Mouse (Mus musculus) MEL (cell line): ENCODE data around the gene Syne2. TPM values are rescaled to one million over a fixed set of nuclear protein-coding genes. Genes with fewer than 3 reads are reported as not detected.

Experiments used
- DNase-seq: peaks from one replicate; pipeline ENCODE4 v3.0.0; 2011; ENCODE audit warnings: low read depth, low spot score
- H3K27ac ChIP-seq: 2 replicates; pipeline ENCODE4 v1.5.1; 2012; ENCODE audit warnings: low read depth, mild to moderate bottlenecking, control low read depth, low read length, moderate library complexity; ENCODE audit not compliant: control insufficient read depth
- H3K27me3 ChIP-seq, 2 experiments: fragments of 150-350 bp in 1 of 2; sonication (generic) in 1 of 2; 2 replicates each; pipeline ENCODE4 v1.6.1; 2012; ENCODE audit warnings: low read length in 2 of 2, mild to moderate bottlenecking in 2 of 2, improper control_type of control experiment in 1 of 2, moderate library complexity in 1 of 2; ENCODE audit not compliant: insufficient read depth in 2 of 2, control insufficient read depth in 1 of 2
- H3K36me3 ChIP-seq, 2 experiments: 2 replicates each; pipeline ENCODE4 v1.6.1; 2012 to 2014; ENCODE audit warnings: low read length in 2 of 2, improper control_type of control experiment in 1 of 2, inconsistent platforms in 1 of 2, mild to moderate bottlenecking in 1 of 2; ENCODE audit not compliant: insufficient read depth in 2 of 2, control insufficient read depth in 1 of 2
- H3K4me1 ChIP-seq, 2 experiments: fragments of 150-350 bp in 1 of 2; sonication (generic) in 1 of 2; 2 replicates each; pipeline ENCODE4 v1.6.1; 2012; ENCODE audit warnings: low read length in 2 of 2, improper control_type of control experiment in 1 of 2, mild to moderate bottlenecking in 1 of 2; ENCODE audit not compliant: insufficient read depth in 2 of 2, control insufficient read depth in 1 of 2
- H3K4me3 ChIP-seq, 2 experiments: fragments of 150-350 bp in 1 of 2; sonication (generic) in 1 of 2; 2 replicates each; pipeline ENCODE4 v1.5.1; 2012; ENCODE audit warnings: low read depth in 2 of 2, low read length in 2 of 2, mild to moderate bottlenecking in 2 of 2, moderate library complexity in 2 of 2, control low read depth in 1 of 2, improper control_type of control experiment in 1 of 2; ENCODE audit not compliant: control insufficient read depth in 1 of 2, insufficient read depth in 1 of 2
- H3K79me2 ChIP-seq: 2 replicates; pipeline ENCODE4 v1.6.1; 2012; ENCODE audit warnings: mild to moderate bottlenecking, low read length, moderate library complexity; ENCODE audit not compliant: control insufficient read depth, poor library complexity, insufficient read depth
- H3K9ac ChIP-seq: 2 replicates; pipeline ENCODE4 v1.6.1; 2012; ENCODE audit warnings: low read depth, mild to moderate bottlenecking, control low read depth, low read length, moderate library complexity; ENCODE audit not compliant: control insufficient read depth, poor library complexity, severe bottlenecking
- H3K9me3 ChIP-seq: fragments of 150-350 bp; sonication (generic); replicated peaks from 2 replicates; pipeline ENCODE4 v1.6.1; 2012; ENCODE audit warnings: mild to moderate bottlenecking, low read length, improper control_type of control experiment, moderate library complexity; ENCODE audit not compliant: insufficient read depth
- BHLHE40 ChIP-seq: IDR thresholded peaks from 2 replicates; pipeline ENCODE4 v1.6.1; 2012; ENCODE audit warnings: low read depth, mild to moderate bottlenecking, inconsistent platforms, low read length, improper control_type of control experiment, borderline replicate concordance
- E2F4 ChIP-seq: IDR thresholded peaks from 2 replicates; pipeline ENCODE4 v1.6.1; 2011; ENCODE audit warnings: low read depth, low read length, improper control_type of control experiment, borderline replicate concordance
- EP300 ChIP-seq, 2 experiments: IDR thresholded peaks; 2 replicates each; pipeline ENCODE4 v1.6.1; 2011; ENCODE audit warnings: improper control_type of control experiment in 2 of 2, low read length in 2 of 2, low read depth in 1 of 2, mild to moderate bottlenecking in 1 of 2
- ETS1 ChIP-seq: IDR thresholded peaks from 2 replicates; pipeline ENCODE4 v1.6.1; 2012; ENCODE audit warnings: low read depth, mild to moderate bottlenecking, inconsistent platforms, low read length, improper control_type of control experiment, moderate library complexity
- GABPA ChIP-seq: IDR thresholded peaks from 2 replicates; pipeline ENCODE4 v1.6.1; 2012; ENCODE audit warnings: low read depth, mild to moderate bottlenecking, inconsistent platforms, low read length, improper control_type of control experiment, moderate library complexity
- GATA1 ChIP-seq: IDR thresholded peaks from 2 replicates; pipeline ENCODE4 v1.6.1; 2011; ENCODE audit warnings: low read depth, low read length, improper control_type of control experiment
- KAT2A ChIP-seq: conservative IDR thresholded peaks from 2 replicates; pipeline ENCODE4 v1.6.1; 2012; ENCODE audit warnings: low read depth, low read length, improper control_type of control experiment, inconsistent platforms
- MAX ChIP-seq: IDR thresholded peaks from 2 replicates; pipeline ENCODE4 v1.6.1; 2011; ENCODE audit warnings: low read length, improper control_type of control experiment
- MXI1 ChIP-seq: IDR thresholded peaks from 2 replicates; pipeline ENCODE4 v1.6.1; 2011; ENCODE audit warnings: mild to moderate bottlenecking, low read depth, low read length, improper control_type of control experiment
- MYC ChIP-seq: IDR thresholded peaks from 2 replicates; pipeline ENCODE4 v1.6.1; 2011; ENCODE audit warnings: low read depth, mild to moderate bottlenecking, low read length, improper control_type of control experiment, moderate library complexity
- NELFE ChIP-seq: IDR thresholded peaks from 2 replicates; pipeline ENCODE4 v1.6.1; 2011; ENCODE audit warnings: low read depth, low read length, improper control_type of control experiment
- POLR2A ChIP-seq, 2 experiments: IDR thresholded peaks; 2 replicates each; pipeline ENCODE4 v1.6.1; 2011 to 2012; ENCODE audit warnings: low read length in 2 of 2, mild to moderate bottlenecking in 2 of 2, control low read depth in 1 of 2, improper control_type of control experiment in 1 of 2, low read depth in 1 of 2, moderate library complexity in 1 of 2; ENCODE audit not compliant: control insufficient read depth in 1 of 2, insufficient read depth in 1 of 2, poor library complexity in 1 of 2
- POLR2AphosphoS2 ChIP-seq: IDR thresholded peaks from 2 replicates; pipeline ENCODE4 v1.6.1; 2011; ENCODE audit warnings: low read length, improper control_type of control experiment
- TCF12 ChIP-seq: IDR thresholded peaks from 2 replicates; pipeline ENCODE4 v1.6.1; 2014; ENCODE audit warnings: low read depth, mild to moderate bottlenecking, inconsistent platforms, low read length, improper control_type of control experiment, moderate library complexity
- USF1 ChIP-seq: IDR thresholded peaks from 2 replicates; pipeline ENCODE4 v1.6.1; 2014; ENCODE audit warnings: low read depth, mild to moderate bottlenecking, inconsistent platforms, low read length, improper control_type of control experiment, moderate library complexity
- ZNF384 ChIP-seq: IDR thresholded peaks from 2 replicates; pipeline ENCODE4 v1.6.1; 2012; ENCODE audit warnings: low read depth, mild to moderate bottlenecking, inconsistent platforms, low read length, improper control_type of control experiment
- polyA plus RNA-seq, 2 experiments: library from polyadenylated mRNA; stranded (reverse) in 1 of 2; unstranded in 1 of 2; fragments of >175 nt in 1 of 2; fragments of >200 nt in 1 of 2; gene quantifications; 2 replicates each; pipeline versions ENCODE4 v1.2.1 to v1.2.4; 2012; ENCODE audit warnings: low replicate concordance in 2 of 2, low read depth in 1 of 2; ENCODE audit not compliant: insufficient read length in 2 of 2, insufficient read depth in 1 of 2, missing spikeins in 1 of 2
- total RNA-seq: library from RNA; depleted of rRNA; stranded (reverse); fragments of 300-350 nt; gene quantifications from 2 replicates; pipeline ENCODE4 v1.2.3, GENCODE M21; 2012

The Syne2 gene
- total and polyA plus RNA-seq, 3 experiments = 0.06 to 0.15 TPM; not detected in 1

GRCm38 (mm10) chr12:76048672-76049071, 230.7 kb downstream of the Syne2 start (continued):
- peak in 1 of 2 experiments; percentile 39; a peak in 1 of 4 replicates for TF ChIP-seq POLR2A (IDR thresholded peaks at IDR 0.05; ENCODE audit: control insufficient read depth in 1 of 2, insufficient read depth in 1 of 2, low read depth in 1 of 2, low read length in 2 of 2, poor library complexity in 1 of 2)
- no peak for TF ChIP-seq POLR2AphosphoS2

- H3K4me3 ChIP-seq = peak overlapping the region; percentile 10 to 38; a peak in 3 of 4 replicates
- no peaks in the 10 kb centered on the region for H3K9me3 ChIP-seq
- peak overlapping the region; percentile 35 for H3K27ac ChIP-seq
- H3K27me3 ChIP-seq = no peaks in the 10 kb centered on the region; a peak in 1 of 4 replicates
- H3K36me3 ChIP-seq = peaks cover 0 to 17% of the 10 kb centered on the region in 2 experiments; a peak in 2 of 4 replicates
- H3K4me1 ChIP-seq = peaks cover 6 to 20% of the 10 kb centered on the region in 2 experiments
- H3K9ac ChIP-seq = peak overlapping the region; percentile 45
- H3K79me2 ChIP-seq = no peaks in the 10 kb centered on the region
- peak; percentile 57 for TF ChIP-seq MAX
- no peak for TF ChIP-seq BHLHE40
- TF ChIP-seq POLR2AphosphoS2 = no peak
- peak; percentile 71 for TF ChIP-seq ZNF384
- TF ChIP-seq ETS1 = peak; percentile 47; the same call in 1 of the 2 replicates
- no peak for TF ChIP-seq KAT2A
- peak; percentile 69; the same call in 1 of the 2 replicates for TF ChIP-seq MYC
- TF ChIP-seq EP300 (IDR thresholded peaks at IDR 0.05; ENCODE audit: low read depth in 1 of 2, low read length in 2 of 2) = peak; percentile 50 to 56; a peak in 3 of 4 replicates
- no peak for TF ChIP-seq NELFE
- TF ChIP-seq GATA1 = peak; percentile 61
- 0 out of 2 replicates have a peak, but pooled peaks have one; percentile 31 for TF ChIP-seq MXI1
- TF ChIP-seq TCF12 = peak; percentile 22; the same call in 1 of the 2 replicates
- no peak for TF ChIP-seq USF1
- peak; percentile 41 for DNase-seq
These were observed 231.4 kb downstream of the Syne2 start for GRCm38 (mm10) chr12:76049343-76049742.

GRCm38 (mm10) chr12:76051879-76052278, 233.9 kb downstream of the Syne2 start:
- no peak for DNase-seq
- Histone ChIP-seq H3K9ac (no peak overlapping the region), H3K27me3 (no peaks in the 10 kb centered on the region; a peak in 1 of 4 replicates)
- TF ChIP-seq EP300 (IDR thresholded peaks at IDR 0.05; ENCODE audit: low read depth in 1 of 2, low read length in 2 of 2) (no peak), E2F4 (no peak), GATA1 (no peak), GABPA (no peak)
- TF ChIP-seq, all 39 proteins: peak for 0
- no peak overlapping the region for H3K4me3 ChIP-seq
- H3K4me1 ChIP-seq = peaks cover 6 to 20% of the 10 kb centered on the region in 2 experiments
- no peak overlapping the region for H3K27ac ChIP-seq
- no peaks in the 10 kb centered on the region for H3K79me2 ChIP-seq
- peaks cover 0 to 17% of the 10 kb centered on the region in 2 experiments; a peak in 2 of 4 replicates for H3K36me3 ChIP-seq
- no peaks in the 10 kb centered on the region for H3K9me3 ChIP-seq
